Mouse (Mus musculus): Measurements from ENCODE around the gene Reep6. TPM values are rescaled to one million over a fixed set of nuclear protein-coding genes. Genes with fewer than 3 reads are reported as not detected.

The Reep6 gene
- polyA plus RNA-seq, 1 experiment from 2014 or later, result 5.5 TPM

Small RNA genes lying within 50 kb of the gene (microRNA-seq; reads per million reads assigned to microRNA genes)
- gene Gm22721, result not detected

Other genes with a start within 250 kb of the Reep6 start
- gene Sbno2, start 224.4 kb upstream of the Reep6 start, polyA plus RNA-seq (2014; fragmentation: Nextera tagmentation; extraction: Ambion mirVana), result 11.3 and 11.9 TPM in 2 replicates
- gene Stk11, start 214.2 kb upstream of the Reep6 start, polyA plus RNA-seq (2014; fragmentation: Nextera tagmentation; extraction: Ambion mirVana), result 22.0 and 23.5 TPM in 2 replicates
- 376 and 386 TPM in 2 replicates for gene Atp5d, start 191.3 kb upstream of the Reep6 start, polyA plus RNA-seq (2014; fragmentation: Nextera tagmentation; extraction: Ambion mirVana)
- gene Cbarp, start 189.1 kb upstream of the Reep6 start, polyA plus RNA-seq (2014; fragmentation: Nextera tagmentation; extraction: Ambion mirVana), result 11.1 and 11.3 TPM in 2 replicates
- 70.0 and 78.2 TPM in 2 replicates for gene Midn, start 181.7 kb upstream of the Reep6 start, polyA plus RNA-seq (2014; fragmentation: Nextera tagmentation; extraction: Ambion mirVana)
- gene Cirbp, start 164.0 kb upstream of the Reep6 start, polyA plus RNA-seq (2014; fragmentation: Nextera tagmentation; extraction: Ambion mirVana), result 84.0 and 85.1 TPM in 2 replicates
- 8.8 and 10.8 TPM in 2 replicates for gene 1600002K03Rik, start 157.0 kb upstream of the Reep6 start, polyA plus RNA-seq (2014; fragmentation: Nextera tagmentation; extraction: Ambion mirVana)
- gene Efna2, start 150.5 kb upstream of the Reep6 start, polyA plus RNA-seq (2014; fragmentation: Nextera tagmentation; extraction: Ambion mirVana), result 36.2 and 38.9 TPM in 2 replicates
- gene Mum1, start 103.5 kb upstream of the Reep6 start, polyA plus RNA-seq (2014; fragmentation: Nextera tagmentation; extraction: Ambion mirVana), result 59.6 and 61.8 TPM in 2 replicates
- gene Ndufs7, start 80.8 kb upstream of the Reep6 start, polyA plus RNA-seq (2014; fragmentation: Nextera tagmentation; extraction: Ambion mirVana), result 247 and 261 TPM in 2 replicates
- 35.1 and 37.7 TPM in 2 replicates for gene Gamt, start 68.9 kb upstream of the Reep6 start, polyA plus RNA-seq (2014; fragmentation: Nextera tagmentation; extraction: Ambion mirVana)
- 49.8 and 51.9 TPM in 2 replicates for gene Dazap1, start 68.5 kb upstream of the Reep6 start, polyA plus RNA-seq (2014; fragmentation: Nextera tagmentation; extraction: Ambion mirVana)
- gene Rps15, start 37.5 kb upstream of the Reep6 start, polyA plus RNA-seq (2014; fragmentation: Nextera tagmentation; extraction: Ambion mirVana), result 857 and 860 TPM in 2 replicates
- 81.4 and 81.7 TPM in 2 replicates for gene Apc2, start 34.0 kb upstream of the Reep6 start, polyA plus RNA-seq (2014; fragmentation: Nextera tagmentation; extraction: Ambion mirVana)
- gene 2310011J03Rik, start 9.4 kb upstream of the Reep6 start, polyA plus RNA-seq (2014; fragmentation: Nextera tagmentation; extraction: Ambion mirVana), result 37.3 and 40.5 TPM in 2 replicates
- gene Pcsk4, start 455 bp upstream of the Reep6 start, polyA plus RNA-seq (2014; fragmentation: Nextera tagmentation; extraction: Ambion mirVana), result 2.0 and 2.4 TPM in 2 replicates
- gene Adamtsl5, start 18.5 kb downstream of the Reep6 start, polyA plus RNA-seq (2014; fragmentation: Nextera tagmentation; extraction: Ambion mirVana), result 0.17 and 0.27 TPM in 2 replicates
- 0.17 TPM in 1 of 2 replicates, not detected in the other for gene Plk5, start 26.5 kb downstream of the Reep6 start, polyA plus RNA-seq (2014; fragmentation: Nextera tagmentation; extraction: Ambion mirVana)
- gene Mex3d, start 57.7 kb downstream of the Reep6 start, polyA plus RNA-seq (2014; fragmentation: Nextera tagmentation; extraction: Ambion mirVana), result 12.6 and 15.5 TPM in 2 replicates
- gene Mbd3, start 69.6 kb downstream of the Reep6 start, polyA plus RNA-seq (2014; fragmentation: Nextera tagmentation; extraction: Ambion mirVana), result 262 and 271 TPM in 2 replicates
- gene Uqcr11, start 76.9 kb downstream of the Reep6 start, polyA plus RNA-seq (2014; fragmentation: Nextera tagmentation; extraction: Ambion mirVana), result 494 and 521 TPM in 2 replicates
- 177 and 178 TPM in 2 replicates for gene Tcf3, start 103.7 kb downstream of the Reep6 start, polyA plus RNA-seq (2014; fragmentation: Nextera tagmentation; extraction: Ambion mirVana)
- gene Onecut3, start 164.9 kb downstream of the Reep6 start, polyA plus RNA-seq (2014; fragmentation: Nextera tagmentation; extraction: Ambion mirVana), result 1.3 and 1.4 TPM in 2 replicates
- gene Atp8b3, start 209.2 kb downstream of the Reep6 start, polyA plus RNA-seq (2014; fragmentation: Nextera tagmentation; extraction: Ambion mirVana), result 0.84 and 0.96 TPM in 2 replicates
- 30.7 and 31.4 TPM in 2 replicates for gene Rexo1, start 231.6 kb downstream of the Reep6 start, polyA plus RNA-seq (2014; fragmentation: Nextera tagmentation; extraction: Ambion mirVana)
- 4.5 and 5.5 TPM in 2 replicates for gene Klf16, start 247.4 kb downstream of the Reep6 start, polyA plus RNA-seq (2014; fragmentation: Nextera tagmentation; extraction: Ambion mirVana)